Mouse (Mus musculus): Measurements from ENCODE around the gene Myo6. TPM values are rescaled to one million over a fixed set of nuclear protein-coding genes. Genes with fewer than 3 reads are reported as not detected.
A peak's percentile ranks its signal among the peaks of the same experiment; 100 is the strongest.

Myo6 gene
- polyA plus RNA-seq, 1 experiment from 2014 or later, result 15.2 TPM

- Histone ChIP-seq H3K27me3 (ENCODE audit: control insufficient read depth, insufficient read depth, low read length) (no peaks in the 10 kb centered on the region), H3K9ac (ENCODE audit: low read length) (peak overlapping the region; percentile 61), H3K27ac (replicated peaks in 1 of 2; ENCODE audit: control insufficient read depth in 1 of 2, insufficient read depth in 1 of 2, low read depth in 2 of 2, low read length in 2 of 2) (no peak overlapping the region), H3K9me3 (ENCODE audit: control insufficient read depth, low read length) (no peaks in the 10 kb centered on the region), H3K36me3 (ENCODE audit: control insufficient read depth, insufficient read depth, low read length) (no peaks in the 10 kb centered on the region), H3K4me1 (ENCODE audit: control insufficient read depth in 2 of 2, insufficient read depth in 2 of 2, low read length in 2 of 2) (peaks cover 5% of the 10 kb centered on the region in 2 experiments), H3K4me2 (ENCODE audit: low read length) (peak overlapping the region; percentile 75), H3K4me3 (ENCODE audit: control insufficient read depth in 1 of 2, insufficient read depth in 1 of 2, low read depth in 1 of 2, low read length in 2 of 2) (peak overlapping the region; percentile 36 to 49)
- no peak for ATAC-seq (ENCODE audit: insufficient number of reproducible peaks, insufficient read depth, low FRiP score, low read depth)
- WGBS, result 19% methylated on average over 14 of the region's 14 CpGs
Observed at GRCm38 (mm10) chr9:80332153-80332552, 167.3 kb downstream of the Myo6 start.

DNA sequence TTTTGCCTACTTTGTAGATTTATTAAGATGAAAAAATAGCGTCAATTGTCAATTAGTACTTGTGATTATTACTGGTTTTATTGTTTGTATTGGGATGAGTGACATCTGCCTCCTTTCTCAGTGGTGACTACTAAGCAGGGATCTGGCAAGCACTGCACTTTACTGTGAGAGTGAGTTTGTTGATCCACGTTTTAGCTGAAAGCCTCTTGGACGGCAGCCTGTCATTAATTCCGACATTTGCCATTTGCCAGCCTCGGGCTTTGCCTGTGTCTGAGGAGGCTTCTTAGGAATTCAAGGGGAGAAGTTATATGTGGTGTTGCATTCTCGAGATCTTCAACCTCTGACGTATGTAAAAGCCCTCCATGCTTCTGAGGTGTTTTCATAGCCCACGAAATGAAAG, 168.6 kb downstream of the Myo6 start:
- peaks cover 5% of the 10 kb centered on the region in 2 experiments for H3K4me1 ChIP-seq (ENCODE audit: control insufficient read depth in 2 of 2, insufficient read depth in 2 of 2, low read length in 2 of 2)
- no peak overlapping the region for H3K4me3 ChIP-seq (ENCODE audit: control insufficient read depth in 1 of 2, insufficient read depth in 1 of 2, low read depth in 1 of 2, low read length in 2 of 2)
- H3K9ac ChIP-seq (ENCODE audit: low read length), result no peak overlapping the region
- no peak overlapping the region for H3K27ac ChIP-seq (replicated peaks in 1 of 2; ENCODE audit: control insufficient read depth in 1 of 2, insufficient read depth in 1 of 2, low read depth in 2 of 2, low read length in 2 of 2)
- no peaks in the 10 kb centered on the region for H3K9me3 ChIP-seq (ENCODE audit: control insufficient read depth, low read length)
- no peak for ATAC-seq (ENCODE audit: insufficient number of reproducible peaks, insufficient read depth, low FRiP score, low read depth)
- H3K36me3 ChIP-seq (ENCODE audit: control insufficient read depth, insufficient read depth, low read length), result no peaks in the 10 kb centered on the region
- H3K27me3 ChIP-seq (ENCODE audit: control insufficient read depth, insufficient read depth, low read length), result no peaks in the 10 kb centered on the region
- WGBS, result 42% methylated on average over 8 of the region's 8 CpGs
- H3K4me2 ChIP-seq (ENCODE audit: low read length), result 0 out of 2 replicates have a peak overlapping the region, but pooled peaks have one; percentile 4

DNA sequence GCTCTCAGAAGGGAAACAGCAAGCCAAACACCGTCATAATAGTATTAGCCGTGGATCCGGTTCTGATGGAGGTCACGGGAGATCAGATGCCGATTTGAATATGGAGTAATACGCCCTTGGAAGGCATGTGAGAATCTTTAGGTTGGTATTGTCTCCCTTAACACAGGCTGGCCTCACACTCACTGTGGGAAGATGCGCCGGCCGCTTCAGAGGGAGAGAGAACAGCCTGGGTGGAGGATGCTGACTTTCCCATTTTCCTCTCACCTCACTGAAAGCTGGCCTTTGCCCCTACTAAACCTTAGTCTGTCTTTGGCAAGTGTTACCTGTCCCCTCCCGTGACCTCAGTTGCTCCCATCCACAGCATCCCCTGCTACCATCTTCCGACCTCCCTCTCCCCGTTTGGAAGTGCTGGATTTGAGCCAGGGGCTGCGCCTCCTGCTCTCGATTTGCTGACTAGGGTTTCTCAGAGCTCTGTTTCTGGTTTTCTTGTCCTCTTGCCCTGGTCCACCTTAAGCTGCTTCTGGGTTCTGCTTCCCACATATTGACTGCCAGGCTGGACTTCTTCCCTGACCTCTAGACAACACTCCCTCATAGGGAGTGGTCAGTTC, 169.3 kb downstream of the Myo6 start:
- Histone ChIP-seq H3K9ac (ENCODE audit: low read length) (no peak overlapping the region), H3K27ac (replicated peaks in 1 of 2; ENCODE audit: control insufficient read depth in 1 of 2, insufficient read depth in 1 of 2, low read depth in 2 of 2, low read length in 2 of 2) (no peak overlapping the region), H3K4me1 (ENCODE audit: control insufficient read depth in 2 of 2, insufficient read depth in 2 of 2, low read length in 2 of 2) (peaks cover 5% of the 10 kb centered on the region in 2 experiments), H3K27me3 (ENCODE audit: control insufficient read depth, insufficient read depth, low read length) (no peaks in the 10 kb centered on the region), H3K36me3 (ENCODE audit: control insufficient read depth, insufficient read depth, low read length) (no peaks in the 10 kb centered on the region), H3K4me2 (ENCODE audit: low read length) (0 out of 2 replicates have a peak overlapping the region, but pooled peaks have one; percentile 4), H3K9me3 (ENCODE audit: control insufficient read depth, low read length) (no peaks in the 10 kb centered on the region), H3K4me3 (ENCODE audit: control insufficient read depth in 1 of 2, insufficient read depth in 1 of 2, low read depth in 1 of 2, low read length in 2 of 2) (no peak overlapping the region)
- no peak for ATAC-seq (ENCODE audit: insufficient number of reproducible peaks, insufficient read depth, low FRiP score, low read depth)
- 68% methylated on average over 14 of the region's 14 CpGs for WGBS

DNA sequence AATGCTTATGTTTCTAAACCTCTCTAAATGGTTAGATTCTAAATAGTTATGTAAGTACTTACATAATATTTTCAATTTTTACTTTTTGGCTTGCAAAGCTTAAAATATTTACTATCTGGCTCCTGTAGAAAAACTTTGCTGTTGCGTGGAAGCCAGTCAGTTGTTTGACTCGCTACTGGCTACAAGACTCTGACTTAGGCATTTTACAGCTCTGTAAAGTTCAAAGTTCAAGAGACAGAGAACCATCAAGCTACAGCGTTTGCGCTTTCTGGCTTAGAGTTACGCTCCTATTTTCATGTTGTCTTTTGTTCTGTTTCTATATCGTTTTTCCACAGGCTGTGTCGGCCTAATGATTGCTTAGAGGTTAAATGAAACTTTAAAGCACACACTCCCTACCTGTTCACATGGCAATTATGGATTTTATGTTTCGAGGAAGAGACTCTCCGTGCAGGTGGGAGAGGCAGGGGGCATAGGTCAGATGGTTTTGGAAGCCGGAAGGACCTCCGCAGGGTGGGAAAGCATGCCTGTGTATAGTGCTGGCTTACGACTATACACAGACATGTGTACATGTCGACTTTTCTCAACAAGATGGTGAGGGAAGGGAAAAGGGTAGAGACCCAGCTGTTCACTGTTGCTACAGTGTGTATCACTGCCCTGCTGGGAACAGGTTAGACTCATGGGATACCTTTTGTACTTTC, 171.0 kb downstream of the Myo6 start:
- ATAC-seq (ENCODE audit: insufficient number of reproducible peaks, insufficient read depth, low FRiP score, low read depth), result no peak
- no peaks in the 10 kb centered on the region for H3K9me3 ChIP-seq (ENCODE audit: control insufficient read depth, low read length)
- no peaks in the 10 kb centered on the region for H3K36me3 ChIP-seq (ENCODE audit: control insufficient read depth, insufficient read depth, low read length)
- no peaks in the 10 kb centered on the region for H3K27me3 ChIP-seq (ENCODE audit: control insufficient read depth, insufficient read depth, low read length)
- peaks cover 5% of the 10 kb centered on the region in 2 experiments; a peak in 3 of 4 replicates for H3K4me1 ChIP-seq (ENCODE audit: control insufficient read depth in 2 of 2, insufficient read depth in 2 of 2, low read length in 2 of 2)
- no peak overlapping the region for H3K4me3 ChIP-seq (ENCODE audit: control insufficient read depth in 1 of 2, insufficient read depth in 1 of 2, low read depth in 1 of 2, low read length in 2 of 2)
- H3K27ac ChIP-seq (replicated peaks in 1 of 2; ENCODE audit: control insufficient read depth in 1 of 2, insufficient read depth in 1 of 2, low read depth in 2 of 2, low read length in 2 of 2), result no peak overlapping the region
- no peak overlapping the region for H3K9ac ChIP-seq (ENCODE audit: low read length)
- 90% methylated on average over 13 of the region's 13 CpGs for WGBS
- H3K4me2 ChIP-seq (ENCODE audit: low read length), result no peak overlapping the region

DNA sequence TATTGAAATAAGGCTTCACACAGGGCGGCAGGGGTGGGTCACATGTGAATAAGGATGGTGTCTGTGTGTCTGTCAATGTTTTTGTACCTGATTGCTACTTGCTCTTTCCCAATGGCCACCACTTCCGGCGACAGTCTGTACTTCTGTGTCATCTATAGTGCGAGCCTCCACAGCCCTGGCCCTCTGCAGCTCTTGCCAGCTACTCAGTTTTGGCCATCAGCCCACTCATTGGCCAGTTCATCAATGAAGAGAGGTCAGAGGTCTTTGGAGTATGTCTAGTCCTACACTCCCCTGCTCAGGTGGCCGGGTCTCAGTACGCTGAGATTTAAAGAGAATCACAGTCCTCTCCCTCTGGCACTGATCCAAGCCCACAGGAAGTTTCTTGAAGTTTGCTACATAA, 173.2 kb downstream of the Myo6 start:
- 85% methylated on average over 6 of the region's 6 CpGs for WGBS
- no peaks in the 10 kb centered on the region for H3K9me3 ChIP-seq (ENCODE audit: control insufficient read depth, low read length)
- H3K27me3 ChIP-seq (ENCODE audit: control insufficient read depth, insufficient read depth, low read length), result no peaks in the 10 kb centered on the region
- no peak overlapping the region for H3K9ac ChIP-seq (ENCODE audit: low read length)
- ATAC-seq (ENCODE audit: insufficient number of reproducible peaks, insufficient read depth, low FRiP score, low read depth), result no peak
- peaks cover 0 to 2% of the 10 kb centered on the region in 2 experiments; a peak in 1 of 4 replicates for H3K4me1 ChIP-seq (ENCODE audit: control insufficient read depth in 2 of 2, insufficient read depth in 2 of 2, low read length in 2 of 2)
- no peaks in the 10 kb centered on the region for H3K36me3 ChIP-seq (ENCODE audit: control insufficient read depth, insufficient read depth, low read length)
- no peak overlapping the region for H3K27ac ChIP-seq (replicated peaks in 1 of 2; ENCODE audit: control insufficient read depth in 1 of 2, insufficient read depth in 1 of 2, low read depth in 2 of 2, low read length in 2 of 2)
- no peak overlapping the region for H3K4me2 ChIP-seq (ENCODE audit: low read length)
- no peak overlapping the region for H3K4me3 ChIP-seq (ENCODE audit: control insufficient read depth in 1 of 2, insufficient read depth in 1 of 2, low read depth in 1 of 2, low read length in 2 of 2)

- Histone ChIP-seq H3K9me3 (ENCODE audit: control insufficient read depth, low read length) (no peaks in the 10 kb centered on the region), H3K27ac (replicated peaks in 1 of 2; ENCODE audit: control insufficient read depth in 1 of 2, insufficient read depth in 1 of 2, low read depth in 2 of 2, low read length in 2 of 2) (no peak overlapping the region), H3K4me2 (ENCODE audit: low read length) (no peak overlapping the region), H3K4me1 (ENCODE audit: control insufficient read depth in 2 of 2, insufficient read depth in 2 of 2, low read length in 2 of 2) (no peaks in the 10 kb centered on the region), H3K36me3 (ENCODE audit: control insufficient read depth, insufficient read depth, low read length) (no peaks in the 10 kb centered on the region), H3K9ac (ENCODE audit: low read length) (no peak overlapping the region), H3K4me3 (ENCODE audit: control insufficient read depth in 1 of 2, insufficient read depth in 1 of 2, low read depth in 1 of 2, low read length in 2 of 2) (no peak overlapping the region), H3K27me3 (ENCODE audit: control insufficient read depth, insufficient read depth, low read length) (no peaks in the 10 kb centered on the region)
- 80% methylated on average over 1 of the region's 1 CpGs for WGBS
- ATAC-seq (ENCODE audit: insufficient number of reproducible peaks, insufficient read depth, low FRiP score, low read depth), result no peak
Observed at GRCm38 (mm10) chr9:80340927-80341326, 176.1 kb downstream of the Myo6 start.

GRCm38 (mm10) chr9:80341756-80342155, 176.9 kb downstream of the Myo6 start:
- Histone ChIP-seq H3K4me3 (ENCODE audit: control insufficient read depth in 1 of 2, insufficient read depth in 1 of 2, low read depth in 1 of 2, low read length in 2 of 2) (no peak overlapping the region), H3K9me3 (ENCODE audit: control insufficient read depth, low read length) (no peaks in the 10 kb centered on the region), H3K27ac (replicated peaks in 1 of 2; ENCODE audit: control insufficient read depth in 1 of 2, insufficient read depth in 1 of 2, low read depth in 2 of 2, low read length in 2 of 2) (no peak overlapping the region), H3K36me3 (ENCODE audit: control insufficient read depth, insufficient read depth, low read length) (no peaks in the 10 kb centered on the region), H3K4me2 (ENCODE audit: low read length) (no peak overlapping the region), H3K4me1 (ENCODE audit: control insufficient read depth in 2 of 2, insufficient read depth in 2 of 2, low read length in 2 of 2) (no peaks in the 10 kb centered on the region), H3K27me3 (ENCODE audit: control insufficient read depth, insufficient read depth, low read length) (no peaks in the 10 kb centered on the region), H3K9ac (ENCODE audit: low read length) (no peak overlapping the region)
- no peak for ATAC-seq (ENCODE audit: insufficient number of reproducible peaks, insufficient read depth, low FRiP score, low read depth)
- WGBS, result 93% methylated on average over 16 of the region's 16 CpGs
